Mouse (Mus musculus): ENCODE measurements around the gene Foxp1. TPM values are rescaled to one million over a fixed set of nuclear protein-coding genes. Genes with fewer than 3 reads are reported as not detected.
A peak's percentile ranks its signal among the peaks of the same experiment; 100 is the strongest.

Foxp1 gene
- polyA plus RNA-seq, 1 experiment from 2014 or later, result 148 TPM

DNA sequence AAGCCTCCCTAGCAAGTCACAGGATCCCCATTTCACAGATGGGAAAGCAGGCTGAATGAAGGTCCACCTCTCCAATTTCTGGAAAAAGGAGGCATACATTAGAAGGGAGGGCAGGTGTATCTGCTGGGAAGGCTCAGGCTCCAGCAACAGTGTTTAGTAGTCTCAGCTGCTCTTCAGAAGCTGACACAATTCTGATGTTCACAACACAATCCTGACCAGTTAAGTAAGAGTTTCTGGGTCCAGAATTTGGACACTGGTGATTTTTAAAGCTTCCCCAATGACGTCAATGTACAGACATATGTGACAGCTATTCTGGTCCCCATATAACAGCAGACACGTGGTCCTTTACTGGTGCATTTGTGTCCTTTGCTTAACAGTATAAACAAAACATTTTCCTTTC, 169.1 kb downstream of the Foxp1 start:
- 86% methylated on average over 2 of the region's 2 CpGs for WGBS
- no peak overlapping the region for H3K4me3 ChIP-seq (ENCODE audit: low read depth, low read length)
- no peak overlapping the region for H3K4me2 ChIP-seq (ENCODE audit: low read depth, low read length)
- H3K9ac ChIP-seq (replicated peaks; ENCODE audit: low read length), result no peak overlapping the region
- H3K4me1 ChIP-seq (ENCODE audit: control insufficient read depth, insufficient read depth, low read length), result no peaks in the 10 kb centered on the region
- H3K27ac ChIP-seq (replicated peaks; ENCODE audit: low read depth, low read length), result no peak overlapping the region
- DNase-seq (ENCODE audit: low spot score), result no peak
- no peak for ATAC-seq (replicated peaks; ENCODE audit: insufficient number of reproducible peaks, low FRiP score, low TSS enrichment, low read depth)
- no peaks in the 10 kb centered on the region for H3K9me3 ChIP-seq (replicated peaks; ENCODE audit: control insufficient read depth, low read length)
- H3K27me3 ChIP-seq (ENCODE audit: control insufficient read depth, insufficient read depth, low read length), result no peaks in the 10 kb centered on the region
- no peaks in the 10 kb centered on the region for H3K36me3 ChIP-seq (replicated peaks; ENCODE audit: control insufficient read depth, insufficient read depth, low read depth, low read length)

DNA sequence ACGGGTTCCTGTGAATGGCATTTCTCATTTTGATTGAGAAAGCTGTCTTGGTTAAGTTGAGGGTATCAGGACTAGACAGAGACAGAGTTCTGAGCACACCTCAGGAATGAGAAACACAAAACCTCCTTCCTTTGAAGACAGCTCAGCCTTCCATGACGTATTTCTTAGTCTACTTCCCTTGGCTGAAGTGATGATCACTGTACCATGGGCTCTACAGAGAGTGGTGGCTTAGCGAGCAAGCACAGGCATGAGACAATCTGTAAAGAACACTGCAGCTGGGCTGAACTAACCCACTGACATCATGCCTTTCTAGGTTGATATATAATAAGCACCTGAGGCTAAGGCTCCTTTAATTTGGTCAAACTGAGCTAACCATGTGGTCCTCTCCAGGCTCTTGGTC, 172.0 kb downstream of the Foxp1 start:
- DNase-seq (ENCODE audit: low spot score) (no peak), ATAC-seq (replicated peaks; ENCODE audit: insufficient number of reproducible peaks, low FRiP score, low TSS enrichment, low read depth) (no peak)
- WGBS, result 72% methylated on average over 3 of the region's 3 CpGs

GRCm38 (mm10) chr6:99350156-99350555, 172.4 kb downstream of the Foxp1 start:
- Histone ChIP-seq H3K36me3 (replicated peaks; ENCODE audit: control insufficient read depth, insufficient read depth, low read depth, low read length) (no peaks in the 10 kb centered on the region), H3K9ac (replicated peaks; ENCODE audit: low read length) (no peak overlapping the region), H3K4me2 (ENCODE audit: low read depth, low read length) (no peak overlapping the region), H3K4me1 (ENCODE audit: control insufficient read depth, insufficient read depth, low read length) (no peaks in the 10 kb centered on the region), H3K9me3 (replicated peaks; ENCODE audit: control insufficient read depth, low read length) (no peaks in the 10 kb centered on the region), H3K4me3 (ENCODE audit: low read depth, low read length) (no peak overlapping the region), H3K27ac (replicated peaks; ENCODE audit: low read depth, low read length) (no peak overlapping the region), H3K27me3 (ENCODE audit: control insufficient read depth, insufficient read depth, low read length) (no peaks in the 10 kb centered on the region)
- ATAC-seq (replicated peaks; ENCODE audit: insufficient number of reproducible peaks, low FRiP score, low TSS enrichment, low read depth) (no peak), DNase-seq (ENCODE audit: low spot score) (peak; percentile 41)
- WGBS, result 64% methylated on average over 5 of the region's 5 CpGs

More for the DNA sequence above, 172.0 kb downstream of the Foxp1 start:
- Histone ChIP-seq H3K4me2 (ENCODE audit: low read depth, low read length) (no peak overlapping the region), H3K36me3 (replicated peaks; ENCODE audit: control insufficient read depth, insufficient read depth, low read depth, low read length) (no peaks in the 10 kb centered on the region), H3K4me1 (ENCODE audit: control insufficient read depth, insufficient read depth, low read length) (no peaks in the 10 kb centered on the region), H3K9ac (replicated peaks; ENCODE audit: low read length) (no peak overlapping the region), H3K27me3 (ENCODE audit: control insufficient read depth, insufficient read depth, low read length) (no peaks in the 10 kb centered on the region), H3K4me3 (ENCODE audit: low read depth, low read length) (no peak overlapping the region), H3K9me3 (replicated peaks; ENCODE audit: control insufficient read depth, low read length) (no peaks in the 10 kb centered on the region), H3K27ac (replicated peaks; ENCODE audit: low read depth, low read length) (no peak overlapping the region)

- H3K9me3 ChIP-seq (replicated peaks; ENCODE audit: control insufficient read depth, low read length), result no peaks in the 10 kb centered on the region
- no peak overlapping the region for H3K9ac ChIP-seq (replicated peaks; ENCODE audit: low read length)
- H3K4me3 ChIP-seq (ENCODE audit: low read depth, low read length), result no peak overlapping the region
- WGBS, result 65% methylated on average over 10 of the region's 10 CpGs
- H3K27me3 ChIP-seq (ENCODE audit: control insufficient read depth, insufficient read depth, low read length), result no peaks in the 10 kb centered on the region
- no peaks in the 10 kb centered on the region for H3K36me3 ChIP-seq (replicated peaks; ENCODE audit: control insufficient read depth, insufficient read depth, low read depth, low read length)
- DNase-seq (ENCODE audit: low spot score) (no peak), ATAC-seq (replicated peaks; ENCODE audit: insufficient number of reproducible peaks, low FRiP score, low TSS enrichment, low read depth) (no peak)
- no peak overlapping the region for H3K4me2 ChIP-seq (ENCODE audit: low read depth, low read length)
- no peak overlapping the region for H3K27ac ChIP-seq (replicated peaks; ENCODE audit: low read depth, low read length)
- H3K4me1 ChIP-seq (ENCODE audit: control insufficient read depth, insufficient read depth, low read length), result no peaks in the 10 kb centered on the region
Measured at GRCm38 (mm10) chr6:99347836-99348235, 174.7 kb downstream of the Foxp1 start.

GRCm38 (mm10) chr6:99344966-99345365, 177.6 kb downstream of the Foxp1 start:
- Histone ChIP-seq H3K27ac (replicated peaks; ENCODE audit: low read depth, low read length) (no peak overlapping the region), H3K36me3 (replicated peaks; ENCODE audit: control insufficient read depth, insufficient read depth, low read depth, low read length) (no peaks in the 10 kb centered on the region), H3K4me3 (ENCODE audit: low read depth, low read length) (no peak overlapping the region), H3K9ac (replicated peaks; ENCODE audit: low read length) (no peak overlapping the region), H3K4me2 (ENCODE audit: low read depth, low read length) (no peak overlapping the region), H3K27me3 (ENCODE audit: control insufficient read depth, insufficient read depth, low read length) (no peaks in the 10 kb centered on the region), H3K4me1 (ENCODE audit: control insufficient read depth, insufficient read depth, low read length) (no peaks in the 10 kb centered on the region), H3K9me3 (replicated peaks; ENCODE audit: control insufficient read depth, low read length) (no peaks in the 10 kb centered on the region)
- no peak for ATAC-seq (replicated peaks; ENCODE audit: insufficient number of reproducible peaks, low FRiP score, low TSS enrichment, low read depth)
- WGBS, result 95% methylated on average over 7 of the region's 7 CpGs
- DNase-seq (ENCODE audit: low spot score), result no peak

DNA sequence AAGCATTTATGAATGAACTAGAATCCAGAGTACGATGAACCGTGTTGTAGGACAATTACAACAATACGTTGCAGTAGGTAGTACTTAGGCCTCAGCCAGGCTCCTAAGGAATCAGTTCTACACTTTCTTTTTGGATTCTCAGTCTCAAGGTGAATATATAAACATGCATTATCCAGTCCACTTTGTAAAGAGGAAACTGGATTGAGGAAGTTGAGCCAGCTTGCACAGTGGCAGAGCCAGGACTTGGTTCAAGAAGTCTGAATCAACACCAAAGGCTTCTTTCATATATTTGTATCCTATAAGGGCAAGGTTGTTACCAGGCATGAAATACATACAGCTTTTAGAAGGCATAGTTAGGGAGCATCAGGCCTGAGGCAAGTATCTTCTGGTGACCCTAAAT, 178.2 kb downstream of the Foxp1 start:
- DNase-seq (ENCODE audit: low spot score), result no peak
- no peak for ATAC-seq (replicated peaks; ENCODE audit: insufficient number of reproducible peaks, low FRiP score, low TSS enrichment, low read depth)
- Histone ChIP-seq H3K36me3 (replicated peaks; ENCODE audit: control insufficient read depth, insufficient read depth, low read depth, low read length) (no peaks in the 10 kb centered on the region), H3K9me3 (replicated peaks; ENCODE audit: control insufficient read depth, low read length) (no peaks in the 10 kb centered on the region), H3K27me3 (ENCODE audit: control insufficient read depth, insufficient read depth, low read length) (no peaks in the 10 kb centered on the region), H3K9ac (replicated peaks; ENCODE audit: low read length) (no peak overlapping the region), H3K27ac (replicated peaks; ENCODE audit: low read depth, low read length) (no peak overlapping the region), H3K4me1 (ENCODE audit: control insufficient read depth, insufficient read depth, low read length) (peaks cover under 1% of the 10 kb centered on the region; the same call in 1 of the 2 replicates), H3K4me2 (ENCODE audit: low read depth, low read length) (no peak overlapping the region), H3K4me3 (ENCODE audit: low read depth, low read length) (no peak overlapping the region)
- WGBS, result 94% methylated on average over 3 of the region's 3 CpGs

DNA sequence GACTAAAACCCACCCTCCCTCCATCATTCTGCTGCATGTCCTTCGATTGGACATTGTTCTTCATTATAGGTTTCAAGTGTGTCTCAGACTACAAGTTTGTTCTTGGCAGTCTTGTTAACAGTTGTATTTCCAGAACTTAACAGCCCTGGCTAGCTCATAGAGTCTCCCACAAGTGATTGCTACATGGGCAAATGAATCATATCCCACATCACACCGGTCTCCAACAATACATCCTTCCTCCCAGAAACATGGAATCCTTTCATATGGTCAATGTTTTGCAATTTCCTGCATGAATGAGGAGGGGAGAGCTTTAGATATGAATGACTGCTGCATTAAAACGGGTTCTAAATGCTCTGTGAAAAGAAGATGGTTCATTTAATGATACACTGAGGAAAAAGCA, 178.7 kb downstream of the Foxp1 start:
- Histone ChIP-seq H3K27ac (replicated peaks; ENCODE audit: low read depth, low read length) (no peak overlapping the region), H3K36me3 (replicated peaks; ENCODE audit: control insufficient read depth, insufficient read depth, low read depth, low read length) (no peaks in the 10 kb centered on the region), H3K4me1 (ENCODE audit: control insufficient read depth, insufficient read depth, low read length) (peaks cover 2% of the 10 kb centered on the region; the same call in 1 of the 2 replicates), H3K9me3 (replicated peaks; ENCODE audit: control insufficient read depth, low read length) (no peaks in the 10 kb centered on the region), H3K4me2 (ENCODE audit: low read depth, low read length) (no peak overlapping the region), H3K9ac (replicated peaks; ENCODE audit: low read length) (no peak overlapping the region), H3K27me3 (ENCODE audit: control insufficient read depth, insufficient read depth, low read length) (no peaks in the 10 kb centered on the region), H3K4me3 (ENCODE audit: low read depth, low read length) (no peak overlapping the region)
- no peak for DNase-seq (ENCODE audit: low spot score)
- WGBS, result 86% methylated on average over 3 of the region's 3 CpGs
- no peak for ATAC-seq (replicated peaks; ENCODE audit: insufficient number of reproducible peaks, low FRiP score, low TSS enrichment, low read depth)

- H3K4me1 ChIP-seq (ENCODE audit: control insufficient read depth, insufficient read depth, low read length), result peaks cover 2% of the 10 kb centered on the region; the same call in 1 of the 2 replicates
- no peaks in the 10 kb centered on the region for H3K9me3 ChIP-seq (replicated peaks; ENCODE audit: control insufficient read depth, low read length)
- H3K9ac ChIP-seq (replicated peaks; ENCODE audit: low read length), result no peak overlapping the region
- no peak for DNase-seq (ENCODE audit: low spot score)
- ATAC-seq (replicated peaks; ENCODE audit: insufficient number of reproducible peaks, low FRiP score, low TSS enrichment, low read depth), result no peak
- no peaks in the 10 kb centered on the region for H3K27me3 ChIP-seq (ENCODE audit: control insufficient read depth, insufficient read depth, low read length)
- no peak overlapping the region for H3K4me3 ChIP-seq (ENCODE audit: low read depth, low read length)
- no peak overlapping the region for H3K4me2 ChIP-seq (ENCODE audit: low read depth, low read length)
- no peaks in the 10 kb centered on the region for H3K36me3 ChIP-seq (replicated peaks; ENCODE audit: control insufficient read depth, insufficient read depth, low read depth, low read length)
- WGBS, result 97% methylated on average over 3 of the region's 3 CpGs
- H3K27ac ChIP-seq (replicated peaks; ENCODE audit: low read depth, low read length), result no peak overlapping the region
Measured at GRCm38 (mm10) chr6:99342416-99342815, 180.1 kb downstream of the Foxp1 start.

Measured in embryonic facial prominence, embryonic 11.5 days (tissue).